Mouse (Mus musculus) lung, postnatal 0 days (tissue): Measurements from ENCODE around the gene Slc38a10. TPM values are rescaled to one million over a fixed set of nuclear protein-coding genes. Genes with fewer than 3 reads are reported as not detected.

Experiments
- ATAC-seq: fragments of 200-750 bp; cut with Nextera tagmentation; 2 replicates; pipeline ENCODE4 v1.8.0; 2017; ENCODE audit warnings: moderate library complexity
- DNase-seq: peaks from one replicate; pipeline ENCODE4 v3.0.0-alpha.2; 2016; ENCODE audit warnings: low spot score
- H3K27ac ChIP-seq: fragments of 300-500 bp; sonication (generic); 2 replicates; pipeline ENCODE4 v1.5.1; 2014; ENCODE audit warnings: antibody characterized with exemption, mild to moderate bottlenecking, low read length, mixed read lengths
- H3K27me3 ChIP-seq: fragments of 300-500 bp; sonication (generic); replicated peaks from 2 replicates; pipeline ENCODE4 v1.6.1; 2014; ENCODE audit warnings: low read length, mixed read lengths; ENCODE audit not compliant: insufficient read depth
- H3K36me3 ChIP-seq: fragments of 300-500 bp; sonication (generic); 2 replicates; pipeline ENCODE4 v1.6.1; 2014; ENCODE audit warnings: low read length, mixed read lengths; ENCODE audit not compliant: insufficient read depth
- H3K4me1 ChIP-seq: fragments of 300-500 bp; sonication (generic); 2 replicates; pipeline ENCODE4 v1.6.1; 2014; ENCODE audit warnings: antibody characterized with exemption, low read depth, low read length, mixed read lengths; ENCODE audit not compliant: insufficient read depth
- H3K4me2 ChIP-seq: fragments of 300-500 bp; sonication (generic); replicated peaks from 2 replicates; pipeline ENCODE4 v1.6.1; 2014; ENCODE audit warnings: low read depth, mild to moderate bottlenecking, low read length, moderate library complexity, mixed read lengths
- H3K4me3 ChIP-seq: fragments of 300-500 bp; sonication (generic); 2 replicates; pipeline ENCODE4 v1.5.1; 2014; ENCODE audit warnings: low read depth, low read length
- H3K9ac ChIP-seq: fragments of 300-500 bp; sonication (generic); replicated peaks from 2 replicates; pipeline ENCODE4 v1.6.1; 2014; ENCODE audit warnings: low read depth, mild to moderate bottlenecking
- H3K9me3 ChIP-seq: fragments of 300-500 bp; sonication (generic); 2 replicates; pipeline ENCODE4 v1.6.1; 2016; ENCODE audit warnings: low read length, mixed read lengths
- CTCF ChIP-seq: IDR thresholded peaks from 2 replicates; pipeline ENCODE4 v1.5.1; 2016; ENCODE audit warnings: antibody characterized with exemption, mild to moderate bottlenecking
- EP300 ChIP-seq: IDR thresholded peaks from 2 replicates; pipeline ENCODE4 v1.6.1; 2016; ENCODE audit warnings: antibody characterized with exemption, mild to moderate bottlenecking, control low read depth
- WGBS: fragments of 180-500 bp; shearing (Covaris S2); extraction: QIAGEN DNeasy Blood & Tissue Kit; methylation state at CpG from one replicate; pipeline ENCODE4 v1.1.7; 2014; 5-methylcytosine and 5-hydroxymethylcytosine counted together
- polyA plus RNA-seq: library from polyadenylated mRNA; unstranded; fragments of >200 nt; fragmentation: Nextera tagmentation; extraction: Ambion mirVana; gene quantifications from 2 replicates; pipeline ENCODE4 v1.2.1, GENCODE M21; 2015

The Slc38a10 gene
- polyA plus RNA-seq, 1 experiment from 2014 or later: 66.6 TPM

DNA sequence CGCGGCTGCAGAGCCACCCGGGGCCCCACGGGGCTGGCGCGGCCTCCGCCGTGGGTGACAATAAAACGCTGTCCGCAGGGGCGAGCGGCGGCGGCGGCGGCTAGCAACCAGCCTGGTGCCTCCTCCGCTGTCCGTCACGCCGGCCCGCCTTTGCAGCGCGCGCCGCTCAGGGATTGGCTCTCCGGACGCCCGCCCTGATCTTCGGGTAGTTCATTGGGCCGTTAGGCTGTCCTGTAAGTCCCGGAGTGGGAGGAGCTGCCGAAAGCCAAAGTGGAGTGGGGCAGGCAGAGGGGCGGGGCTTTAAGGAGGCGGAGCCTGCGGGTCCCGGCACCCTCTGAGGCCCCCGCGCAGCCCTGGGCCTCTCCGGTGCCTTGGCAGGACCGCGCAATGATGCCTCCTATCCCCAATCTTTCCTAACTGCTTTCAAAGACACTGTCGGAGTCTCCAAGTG is 64.4 kb downstream of the Slc38a10 start, which contains the start of gene Cep131:
TSS of gene Cep131 (minus strand) at position 126 of the 451 bp plus-strand sequence.
- no peaks in the 10 kb centered on the region for H3K9me3 ChIP-seq
- peaks cover 2% of the 10 kb centered on the region; the same call in 1 of the 2 replicates for H3K36me3 ChIP-seq
- no peak for TF ChIP-seq EP300
- no peak for TF ChIP-seq CTCF
- no peaks in the 10 kb centered on the region for H3K27me3 ChIP-seq
- peaks cover 5% of the 10 kb centered on the region; the same call in 1 of the 2 replicates for H3K4me1 ChIP-seq
- H3K4me2 ChIP-seq: peak within 1 kb of the TSS; percentile 96
- under 1% methylated on average over 28 of the region's 42 CpGs for WGBS
- peak within 1 kb of the TSS; percentile 64 for H3K9ac ChIP-seq
- H3K27ac ChIP-seq: 0 out of 2 replicates have a peak within 1 kb of the TSS, but pooled peaks have one; percentile 32
- peak; percentile 100 for ATAC-seq
- H3K4me3 ChIP-seq: peak within 1 kb of the TSS; percentile 82
- DNase-seq: peak; percentile 99

DNA sequence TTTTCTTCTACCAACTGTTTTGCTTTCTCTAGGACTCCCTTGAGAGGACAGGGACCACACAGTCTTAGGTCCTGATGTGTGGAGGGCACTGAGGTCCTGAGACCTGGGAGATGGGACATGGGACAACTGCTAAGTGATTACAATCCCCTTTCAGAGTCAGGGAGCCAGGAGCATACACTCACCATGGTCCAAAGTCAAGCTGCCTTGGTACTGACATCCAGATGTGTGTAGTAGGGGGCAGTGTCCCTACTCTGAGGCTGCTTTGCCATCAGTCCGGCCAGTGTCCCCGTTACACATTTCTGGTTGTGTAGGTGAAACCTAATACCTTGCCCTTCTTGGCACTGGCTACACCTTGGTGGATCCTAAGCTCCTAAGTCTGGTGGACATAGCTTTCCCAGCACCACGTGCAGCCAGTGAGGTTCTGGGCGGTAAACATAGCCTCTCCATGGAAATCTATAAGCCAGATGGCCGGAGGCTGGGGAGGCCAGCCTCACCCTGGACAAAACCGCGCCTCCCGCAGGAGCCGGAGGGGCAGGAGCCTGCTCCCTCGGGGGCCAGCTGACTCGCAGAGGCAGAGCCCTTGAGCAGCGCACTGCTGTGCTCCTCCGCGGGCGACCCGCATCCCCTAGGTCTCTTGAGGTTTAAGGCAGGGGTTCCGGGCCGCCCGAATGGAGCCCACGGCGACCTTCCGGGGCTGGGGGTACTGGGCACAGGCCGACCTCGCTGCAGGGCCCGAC is 65.1 kb downstream of the Slc38a10 start:
- WGBS: 2% methylated on average over 20 of the region's 25 CpGs
- TF ChIP-seq CTCF (0 out of 2 replicates have a peak, but pooled peaks have one; percentile 10), EP300 (no peak)
- Histone ChIP-seq H3K36me3 (no peaks in the 10 kb centered on the region), H3K9me3 (no peaks in the 10 kb centered on the region), H3K4me2 (peak overlapping the region; percentile 96), H3K4me1 (peaks cover 5% of the 10 kb centered on the region; the same call in 1 of the 2 replicates), H3K4me3 (peak overlapping the region; percentile 82), H3K27me3 (no peaks in the 10 kb centered on the region), H3K27ac (0 out of 2 replicates have a peak overlapping the region, but pooled peaks have one; percentile 32), H3K9ac (peak overlapping the region; percentile 64)
- DNase-seq (peak; percentile 48), ATAC-seq (peak; percentile 43)

DNA sequence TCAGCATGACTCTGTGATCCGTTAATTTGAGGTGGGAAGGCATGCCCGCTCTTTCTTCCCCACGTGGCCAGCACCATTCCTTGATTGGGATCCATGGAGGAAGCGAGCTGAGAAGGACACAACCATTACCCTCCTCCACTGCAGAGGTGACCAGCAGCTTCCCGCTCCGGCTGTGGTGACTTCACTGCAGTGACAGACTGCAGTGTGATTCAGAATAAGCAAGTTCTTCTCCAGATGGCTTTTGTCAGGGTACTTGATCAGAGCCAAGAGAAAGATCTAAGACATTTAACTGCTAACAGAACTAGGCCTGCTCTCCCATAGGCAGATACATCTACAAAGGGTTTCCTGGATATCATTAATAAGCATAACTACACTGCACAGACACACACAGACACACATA is 70.9 kb downstream of the Slc38a10 start:
- H3K4me2 ChIP-seq: no peak overlapping the region
- no peak overlapping the region for H3K4me3 ChIP-seq
- H3K9ac ChIP-seq: no peak overlapping the region
- no peaks in the 10 kb centered on the region for H3K4me1 ChIP-seq
- ATAC-seq (no peak), DNase-seq (peak; percentile 50)
- no peak overlapping the region for H3K27ac ChIP-seq
- no peaks in the 10 kb centered on the region for H3K9me3 ChIP-seq
- 70% methylated on average over 6 of the region's 6 CpGs for WGBS
- peaks cover 7% of the 10 kb centered on the region; the same call in 1 of the 2 replicates for H3K36me3 ChIP-seq
- TF ChIP-seq EP300 (no peak), CTCF (no peak)
- H3K27me3 ChIP-seq: no peaks in the 10 kb centered on the region

GRCm38 (mm10) chr11:120076191-120076590 is 75.0 kb downstream of the Slc38a10 start:
- ATAC-seq (no peak), DNase-seq (no peak)
- H3K9me3 ChIP-seq: no peaks in the 10 kb centered on the region
- no peak overlapping the region for H3K9ac ChIP-seq
- H3K4me2 ChIP-seq: no peak overlapping the region
- no peaks in the 10 kb centered on the region for H3K4me1 ChIP-seq
- H3K27ac ChIP-seq: no peak overlapping the region
- no peaks in the 10 kb centered on the region for H3K27me3 ChIP-seq
- no peak for TF ChIP-seq EP300
- TF ChIP-seq CTCF: no peak
- 57% methylated on average over 3 of the region's 3 CpGs for WGBS
- no peak overlapping the region for H3K4me3 ChIP-seq
- peaks cover 7% of the 10 kb centered on the region; the same call in 1 of the 2 replicates for H3K36me3 ChIP-seq

DNA sequence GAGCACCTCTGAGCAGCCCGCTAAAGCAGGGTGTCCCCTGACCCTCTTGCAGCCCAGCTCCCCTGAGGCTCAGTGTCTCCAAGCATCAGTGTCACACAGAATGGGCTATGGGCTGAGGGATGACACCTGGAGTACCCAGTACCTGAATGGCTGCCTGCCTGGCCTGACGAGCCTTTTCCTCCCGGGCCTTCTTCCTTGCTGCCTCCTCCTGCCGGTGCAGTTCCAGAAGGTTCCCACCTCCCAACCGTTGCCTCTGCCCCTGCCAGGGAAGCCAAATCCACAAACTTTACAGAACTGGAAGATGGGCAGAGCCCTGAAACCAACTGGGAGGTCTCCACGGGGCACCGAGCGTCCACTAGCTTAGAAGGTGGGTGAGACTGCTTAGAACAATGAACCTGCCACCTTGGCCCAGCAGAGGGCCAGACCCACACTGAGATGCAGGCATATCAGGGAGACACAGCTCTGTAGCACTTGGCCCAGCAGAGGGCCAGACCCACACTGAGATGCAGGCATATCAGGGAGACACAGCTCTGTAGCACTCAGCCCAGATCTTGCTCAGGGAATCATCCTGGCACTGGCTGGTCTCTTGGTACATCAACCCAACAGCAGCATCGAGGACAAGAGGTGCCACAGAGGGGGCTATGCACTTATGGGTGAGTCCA is 78.0 kb downstream of the Slc38a10 start:
- TF ChIP-seq EP300 (no peak), CTCF (peak; percentile 47)
- H3K4me2 ChIP-seq: no peak overlapping the region
- no peaks in the 10 kb centered on the region for H3K9me3 ChIP-seq
- no peak overlapping the region for H3K4me3 ChIP-seq
- no peaks in the 10 kb centered on the region for H3K4me1 ChIP-seq
- 87% methylated on average over 9 of the region's 9 CpGs for WGBS
- H3K27me3 ChIP-seq: no peaks in the 10 kb centered on the region
- DNase-seq (no peak), ATAC-seq (no peak)
- no peak overlapping the region for H3K9ac ChIP-seq
- H3K27ac ChIP-seq: no peak overlapping the region
- peaks cover 14% of the 10 kb centered on the region; the same call in 1 of the 2 replicates for H3K36me3 ChIP-seq

- ATAC-seq: no peak
- no peaks in the 10 kb centered on the region for H3K27me3 ChIP-seq
These were observed 79.3 kb downstream of the Slc38a10 start for GRCm38 (mm10) chr11:120071731-120072320.

More at GRCm38 (mm10) chr11:120071731-120072320, 79.3 kb downstream of the Slc38a10 start:
- no peak overlapping the region for H3K27ac ChIP-seq
- no peak for DNase-seq
- H3K9ac ChIP-seq: no peak overlapping the region
- peaks cover 14% of the 10 kb centered on the region; the same call in 1 of the 2 replicates for H3K36me3 ChIP-seq
- 73% methylated on average over 7 of the region's 7 CpGs for WGBS
- H3K9me3 ChIP-seq: no peaks in the 10 kb centered on the region
- no peak overlapping the region for H3K4me2 ChIP-seq
- H3K4me1 ChIP-seq: no peaks in the 10 kb centered on the region
- no peak overlapping the region for H3K4me3 ChIP-seq
- TF ChIP-seq EP300 (no peak), CTCF (no peak)
